Mouse (Mus musculus) stomach, postnatal 0 days (tissue): ENCODE results near the gene Atp13a3.

ENCODE experiments used
- CTCF ChIP-seq: IDR thresholded peaks from 2 replicates; pipeline ENCODE4 v1.5.1; 2016; ENCODE audit warnings: antibody characterized with exemption, low read depth, mild to moderate bottlenecking, moderate library complexity
- EP300 ChIP-seq: optimal IDR thresholded peaks from 2 replicates; pipeline ENCODE3; 2016; ENCODE audit warnings: antibody characterized with exemption

DNA sequence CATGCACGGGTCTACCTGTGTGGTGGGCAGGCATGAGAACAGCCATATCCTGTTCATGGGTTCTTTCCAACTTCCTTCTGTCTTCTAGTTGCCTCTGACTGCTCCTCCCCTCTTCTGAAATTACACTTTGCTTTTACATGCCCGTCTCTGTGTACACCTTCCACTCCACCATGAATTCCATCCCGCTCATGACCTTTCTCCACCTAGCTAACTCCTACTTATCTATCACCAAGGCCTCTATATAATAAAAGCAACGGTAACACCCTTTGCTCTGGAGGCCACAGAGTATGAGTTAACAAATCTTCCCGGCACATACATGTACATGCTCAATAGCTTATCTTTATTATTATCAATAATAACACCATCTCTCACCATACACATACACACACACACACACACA lies 18.3 kb upstream of the Atp13a3 start:
- no peak for TF ChIP-seq EP300
- no peak for TF ChIP-seq CTCF
